Mouse (Mus musculus) bone marrow, adult 2 months (tissue): ENCODE results near the gene Lcp1. TPM values are rescaled to one million over a fixed set of nuclear protein-coding genes. Genes with fewer than 3 reads are reported as not detected.

Source experiments
- H3K27ac ChIP-seq: fragments of 200-500 bp; 2 replicates; pipeline ENCODE4 v1.5.1; 2012; ENCODE audit warnings: low read depth, mild to moderate bottlenecking, control low read depth, inconsistent platforms, low read length; ENCODE audit not compliant: control insufficient read depth, poor library complexity, insufficient read depth
- H3K4me1 ChIP-seq: fragments of 200-500 bp; 2 replicates; pipeline ENCODE4 v1.6.1; 2011; ENCODE audit warnings: low read length; ENCODE audit not compliant: control insufficient read depth, insufficient read depth
- H3K4me3 ChIP-seq: fragments of 200-500 bp; replicated peaks from 2 replicates; pipeline ENCODE3; 2011; ENCODE audit warnings: mild to moderate bottlenecking, low read depth, low read length, control low read depth; ENCODE audit not compliant: control insufficient read depth
- CTCF ChIP-seq: fragments of 200-500 bp; IDR thresholded peaks from 2 replicates; pipeline ENCODE4 v1.5.1; 2011; ENCODE audit warnings: low read length, control low read depth; ENCODE audit not compliant: control insufficient read depth, insufficient read depth
- POLR2A ChIP-seq: fragments of 200-500 bp; IDR thresholded peaks from 2 replicates; pipeline ENCODE4 v1.6.1; 2011; ENCODE audit warnings: low read depth, mild to moderate bottlenecking, control low read depth, low read length, borderline replicate concordance; ENCODE audit not compliant: control insufficient read depth
- WGBS: fragments of 180-500 bp; shearing (Covaris S2); methylation state at CpG from one replicate; pipeline ENCODE4 v1.1.7; 2018; 5-methylcytosine and 5-hydroxymethylcytosine counted together
- polyA plus RNA-seq: library from polyadenylated mRNA; stranded (reverse); fragments of >200 nt; gene quantifications from 2 replicates; pipeline ENCODE4 v1.2.4, GENCODE M21; 2011; ENCODE audit warnings: low replicate concordance; ENCODE audit not compliant: missing spikeins, insufficient read depth, insufficient read length

Lcp1 gene
- polyA plus RNA-seq, 1 experiment: 169 TPM

DNA sequence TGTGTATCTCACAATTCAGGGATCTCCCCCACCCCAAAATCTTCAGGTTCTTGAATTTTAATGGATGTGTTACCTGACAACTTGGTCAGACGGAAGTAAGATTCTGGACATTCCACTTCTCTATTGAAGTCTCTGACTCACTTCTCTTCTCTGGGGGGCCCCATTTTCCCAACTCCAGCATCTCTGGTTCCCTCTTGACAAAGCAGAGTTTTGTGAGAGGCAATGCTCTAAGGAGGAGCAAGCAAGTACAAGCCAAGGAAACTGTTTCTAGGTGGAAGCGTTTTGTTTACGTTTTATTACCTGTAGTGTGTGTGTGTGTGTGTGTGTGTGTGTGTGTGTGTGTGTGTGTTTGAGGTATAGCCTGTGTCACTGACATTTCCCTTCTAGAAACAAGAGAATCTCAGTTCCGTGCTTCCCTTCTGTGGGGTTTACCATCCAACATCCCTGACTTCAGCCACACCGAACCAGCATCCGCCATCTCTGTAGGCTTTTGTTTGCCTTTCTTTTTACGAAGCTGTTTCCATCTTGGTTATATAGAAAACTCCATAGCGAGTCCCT lies 56.0 kb downstream of the Lcp1 start:
- H3K27ac ChIP-seq: no peak overlapping the region; the same call in 1 of the 2 replicates
- WGBS: 72% methylated on average over 8 of the region's 8 CpGs
- no peak overlapping the region for H3K4me3 ChIP-seq
- peaks cover 17% of the 10 kb centered on the region for H3K4me1 ChIP-seq
- no peak for TF ChIP-seq POLR2A
- TF ChIP-seq CTCF: no peak

DNA sequence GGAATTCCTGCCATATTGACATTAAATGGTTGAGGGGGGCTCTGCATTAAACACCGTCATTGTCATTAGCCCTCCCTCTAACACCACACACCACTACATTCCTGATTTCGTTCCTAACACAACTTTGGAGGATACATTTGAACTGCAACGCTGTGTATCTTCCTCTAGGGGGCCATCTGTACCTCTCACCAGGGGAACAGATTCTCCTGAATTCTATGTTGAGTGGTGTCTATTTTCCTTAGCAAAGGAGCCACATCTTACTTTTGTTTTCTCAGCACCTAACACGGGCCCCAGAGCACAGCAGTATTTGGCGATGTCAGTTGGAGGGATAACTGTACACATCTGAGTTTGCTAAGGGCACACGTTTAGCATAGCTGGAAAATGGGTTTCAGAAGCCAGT lies 57.6 kb downstream of the Lcp1 start:
- 58% methylated on average over 6 of the region's 6 CpGs for whole genome bisulfite sequencing
- no peak overlapping the region for H3K4me3 ChIP-seq
- H3K27ac ChIP-seq: no peak overlapping the region
- H3K4me1 ChIP-seq: peaks cover 17% of the 10 kb centered on the region
- TF ChIP-seq CTCF (no peak), POLR2A (no peak)

DNA sequence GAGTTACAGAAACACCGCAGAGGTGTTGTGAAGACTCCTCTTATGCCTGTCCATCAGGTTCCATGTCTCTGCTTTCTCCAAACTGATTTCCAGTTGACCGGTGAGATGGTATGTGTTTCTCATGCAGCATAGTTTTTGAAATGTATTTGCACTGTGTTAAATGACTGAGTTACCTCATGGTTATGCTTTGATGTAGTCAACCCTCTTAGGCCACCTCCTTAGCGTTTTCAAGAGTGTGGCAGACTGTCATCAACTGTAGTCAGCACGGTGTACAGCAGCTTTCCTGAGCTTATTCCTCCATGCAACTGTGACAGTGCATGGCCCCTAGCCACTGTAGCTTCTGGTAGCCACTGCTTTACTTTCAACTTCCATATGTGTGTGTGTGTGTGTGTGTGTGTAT lies 58.1 kb downstream of the Lcp1 start:
- TF ChIP-seq POLR2A (no peak), CTCF (no peak)
- Histone ChIP-seq H3K4me3 (no peak overlapping the region), H3K4me1 (peaks cover 16% of the 10 kb centered on the region), H3K27ac (no peak overlapping the region)
- WGBS: 70% methylated on average over 4 of the region's 4 CpGs

DNA sequence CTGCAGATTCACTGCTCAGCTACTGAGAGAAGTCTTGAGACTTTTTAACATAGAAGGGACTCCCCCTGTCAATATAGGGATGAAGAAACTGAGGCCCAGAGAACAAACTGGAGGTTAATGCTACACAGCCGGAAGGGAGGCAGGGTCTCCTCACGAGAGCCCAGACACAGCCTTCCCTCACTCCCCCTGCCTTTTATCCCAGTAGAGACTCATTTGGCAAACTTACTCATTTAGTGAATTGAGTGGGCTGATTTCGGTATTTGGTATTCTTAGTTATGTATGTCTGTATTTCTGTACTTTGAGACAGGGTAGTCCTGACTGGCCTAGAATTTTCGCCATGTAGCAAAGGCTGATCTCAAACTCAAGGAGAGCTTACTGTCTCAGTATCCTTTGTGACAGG lies 59.8 kb downstream of the Lcp1 start:
- Histone ChIP-seq H3K4me1 (peaks cover 12% of the 10 kb centered on the region), H3K4me3 (no peak overlapping the region), H3K27ac (no peak overlapping the region)
- 77% methylated on average over 4 of the region's 4 CpGs for WGBS
- TF ChIP-seq CTCF (no peak), POLR2A (no peak)

DNA sequence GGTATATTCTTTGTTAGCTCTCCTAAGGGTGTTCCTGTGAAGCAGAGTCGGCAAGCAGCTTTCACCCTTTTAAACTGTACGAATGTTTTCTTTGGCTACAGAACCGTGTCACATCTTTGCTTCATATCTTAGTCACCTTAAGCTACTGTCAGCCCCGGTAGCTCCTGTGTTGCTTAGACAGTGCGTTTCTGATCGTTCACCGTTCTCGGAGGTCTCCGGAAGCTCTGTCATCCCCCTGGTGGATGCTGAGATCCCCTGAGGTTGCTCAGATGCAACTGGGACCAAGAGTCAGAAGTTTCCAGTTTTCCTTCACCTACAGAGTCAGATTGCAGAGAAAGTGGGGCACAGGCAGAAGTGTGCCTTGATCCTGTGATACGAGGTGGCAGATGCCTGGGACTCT lies 61.5 kb downstream of the Lcp1 start:
- WGBS: 75% methylated on average over 10 of the region's 10 CpGs
- Histone ChIP-seq H3K4me3 (no peak overlapping the region), H3K4me1 (peaks cover 5% of the 10 kb centered on the region), H3K27ac (peak overlapping the region; percentile 54)
- no peak for TF ChIP-seq POLR2A

DNA sequence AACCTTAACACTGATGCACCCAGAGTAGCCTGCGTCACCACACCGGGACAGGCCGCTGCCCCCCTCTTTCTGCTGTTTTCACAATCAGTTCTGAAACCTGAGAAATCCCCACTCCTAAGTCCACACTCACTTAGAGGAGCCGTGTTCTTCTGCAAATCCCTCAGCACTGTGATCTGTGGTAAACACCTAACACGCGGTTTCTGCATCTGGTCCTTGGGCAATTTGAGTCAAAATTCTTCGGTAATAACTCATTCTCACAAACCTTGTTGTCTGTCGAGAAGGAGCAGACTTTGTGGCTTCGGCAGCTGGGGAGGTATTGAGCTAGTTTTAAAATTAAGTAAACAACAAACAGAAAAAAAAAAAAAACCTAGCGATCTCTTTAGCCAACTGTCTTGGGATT lies 62.0 kb downstream of the Lcp1 start:
- WGBS: 36% methylated on average over 10 of the region's 10 CpGs
- peaks cover 5% of the 10 kb centered on the region for H3K4me1 ChIP-seq

DNA sequence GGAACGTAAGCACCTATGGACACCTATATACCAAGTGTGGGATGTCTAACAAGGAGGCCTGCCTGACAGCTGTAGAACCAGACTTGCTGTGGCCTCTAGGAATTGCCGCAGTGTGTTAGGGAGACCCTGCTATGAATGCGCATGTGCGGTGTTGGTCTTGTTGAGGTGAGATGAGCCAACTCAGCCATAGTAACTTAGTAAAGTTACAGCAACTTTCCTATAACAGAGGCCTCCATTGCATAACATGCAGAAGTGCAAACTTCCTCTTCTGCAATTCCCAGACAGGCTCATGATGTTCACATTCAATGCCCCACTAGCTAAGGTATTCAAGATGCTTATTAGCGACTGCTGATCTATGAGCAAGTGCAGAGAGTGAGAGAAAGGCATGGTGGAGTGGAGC lies 64.6 kb downstream of the Lcp1 start:
- H3K4me3 ChIP-seq: peak overlapping the region; percentile 42
- peaks cover 2% of the 10 kb centered on the region for H3K4me1 ChIP-seq
- WGBS: 43% methylated on average over 5 of the region's 5 CpGs
- peak overlapping the region; percentile 0; the same call in 1 of the 2 replicates for H3K27ac ChIP-seq
- TF ChIP-seq POLR2A: no peak
- TF ChIP-seq CTCF: no peak

More for the DNA sequence above, 62.0 kb downstream of the Lcp1 start:
- TF ChIP-seq CTCF: no peak
- TF ChIP-seq POLR2A: no peak
- Histone ChIP-seq H3K4me3 (no peak overlapping the region), H3K27ac (peak overlapping the region; percentile 54; the same call in 1 of the 2 replicates)

DNA sequence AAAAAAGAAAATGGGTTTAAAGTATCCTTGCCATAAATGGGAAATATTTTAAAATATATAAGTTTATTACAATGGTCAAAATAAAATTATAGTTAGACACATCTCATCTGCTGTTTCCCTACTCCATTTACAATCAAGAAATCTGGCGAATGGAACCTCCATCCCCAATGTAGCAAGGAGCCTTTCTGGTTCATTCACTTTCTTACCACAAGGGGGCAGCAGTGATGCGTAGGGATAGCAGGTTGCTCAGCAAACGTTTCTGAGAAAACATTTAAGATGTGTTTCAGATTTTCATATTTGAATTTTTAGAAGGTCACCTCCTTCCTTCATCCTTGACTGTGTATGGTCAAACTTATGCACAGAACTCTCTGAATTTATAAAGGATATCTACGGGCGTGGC lies 66.1 kb downstream of the Lcp1 start:
- 35% methylated on average over 5 of the region's 5 CpGs for WGBS
- Histone ChIP-seq H3K4me3 (no peak overlapping the region), H3K27ac (no peak overlapping the region), H3K4me1 (peaks cover 2% of the 10 kb centered on the region)
- TF ChIP-seq POLR2A: no peak
- peak; percentile 56 for TF ChIP-seq CTCF

DNA sequence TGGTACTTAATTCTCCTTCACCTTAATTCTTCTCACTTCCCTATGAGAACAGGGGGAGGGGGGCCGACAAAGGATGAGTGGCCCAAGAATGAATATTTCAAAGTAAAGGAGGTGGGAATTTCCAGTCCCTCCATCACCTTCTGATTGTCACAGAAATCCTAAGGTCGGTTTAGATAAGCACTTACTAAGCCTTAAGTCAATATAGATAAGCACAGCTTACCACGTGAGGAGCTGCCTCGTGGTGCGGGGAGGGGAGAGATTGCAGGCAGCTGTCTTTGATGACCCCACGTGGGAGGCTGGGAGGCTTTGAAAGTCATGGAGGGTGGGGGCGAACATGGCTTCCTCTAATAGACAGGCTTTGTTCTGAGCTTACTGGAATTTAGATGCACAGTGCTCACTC lies 66.8 kb downstream of the Lcp1 start:
- TF ChIP-seq CTCF (no peak), POLR2A (no peak)
- Histone ChIP-seq H3K27ac (no peak overlapping the region), H3K4me3 (no peak overlapping the region), H3K4me1 (no peaks in the 10 kb centered on the region; the same call in 1 of the 2 replicates)
- WGBS: 60% methylated on average over 7 of the region's 7 CpGs
